Mouse (Mus musculus) cerebellum, postnatal 25 days (tissue): ENCODE data around the gene Surf1.
"Not testable (repeated sequence)": the region's sequence is repeated elsewhere in the genome, so short reads cannot be mapped to it uniquely, and the experiment has no call there.

ENCODE experiments used
- DNase-seq, 2 experiments: peaks; one replicate each; pipeline ENCODE4 v3.0.0; 2021; ENCODE audit warnings: mixed read lengths in 2 of 2

The Surf1 gene

DNA sequence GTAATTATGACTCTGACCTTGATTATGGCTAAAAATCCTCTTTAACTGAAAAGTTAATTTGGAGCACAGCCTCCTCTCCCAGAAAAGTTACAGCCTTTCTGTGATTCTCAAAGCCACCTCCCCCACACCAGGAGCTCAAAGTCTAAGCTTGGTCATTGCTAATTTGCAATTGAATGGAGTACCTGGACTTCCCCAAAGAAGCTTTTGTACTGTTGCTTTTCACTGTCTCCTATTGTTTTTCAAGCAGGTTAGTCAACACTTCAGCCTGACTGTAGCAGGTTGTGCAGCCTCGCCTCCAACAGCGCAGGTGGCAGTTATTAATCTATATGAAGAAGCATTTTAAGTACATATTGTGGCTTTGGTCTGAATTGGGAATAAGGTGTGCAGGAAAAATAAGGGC, 30.8 kb downstream of the Surf1 start:
- not testable (repeated sequence) for DNase-seq

DNA sequence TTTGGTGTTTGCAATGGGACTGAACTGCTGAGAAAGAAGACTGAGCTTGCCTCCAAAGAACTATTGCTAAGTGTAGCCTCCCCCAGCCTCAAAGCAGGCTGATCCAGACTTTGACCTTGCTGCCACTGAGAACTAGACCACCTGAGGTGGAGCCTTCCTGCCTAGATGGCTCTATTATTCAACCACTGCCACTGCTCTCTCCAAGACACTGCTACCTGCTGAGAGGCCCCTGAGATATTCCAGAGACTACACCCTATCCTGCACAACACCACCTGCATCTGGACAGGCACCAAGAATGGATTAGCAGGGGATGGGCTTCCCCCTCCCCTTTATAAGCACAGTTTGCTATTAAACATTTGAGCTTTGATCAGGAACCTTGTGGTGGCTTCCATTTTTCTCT, 37.8 kb downstream of the Surf1 start:
- DNase-seq: no peak

DNA sequence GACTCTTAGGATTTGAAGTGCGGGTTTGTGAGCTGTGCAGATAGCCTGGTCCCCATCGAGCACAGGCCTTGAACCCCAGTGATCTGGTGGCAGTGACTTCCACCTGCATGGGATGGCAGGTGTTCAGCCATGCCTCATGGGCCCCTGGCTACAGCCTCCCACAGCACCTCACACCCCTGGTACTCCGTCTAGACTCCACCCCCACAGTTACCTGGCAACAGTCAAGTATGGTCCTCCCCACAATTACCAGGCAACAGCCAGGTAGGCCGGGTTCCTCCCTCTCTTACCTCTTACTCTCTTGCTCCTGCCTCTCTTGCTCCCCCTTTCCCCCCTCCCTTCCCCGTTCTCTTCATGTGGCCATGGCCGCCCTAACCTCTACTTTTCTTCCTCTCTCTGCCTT, 45.7 kb downstream of the Surf1 start:
- no peak for DNase-seq

- no peak for DNase-seq
These were observed 51.5 kb downstream of the Surf1 start, which contains the start of gene Abo for GRCm38 (mm10) chr2:26864879-26865278. Abo (minus strand) TSS chr2:26864979.
